Mouse (Mus musculus) small intestine, adult 2 months (tissue): ENCODE data around the gene Nup155.

Experiments
- CTCF ChIP-seq: fragments of 200-500 bp; IDR thresholded peaks from 2 replicates; pipeline ENCODE4 v1.5.1; 2012; ENCODE audit warnings: low read depth, mild to moderate bottlenecking, control low read depth, inconsistent platforms, low read length, moderate library complexity, mixed read lengths; ENCODE audit not compliant: insufficient replicate concordance, insufficient read length; ENCODE audit errors: extremely low read depth
- POLR2A ChIP-seq: fragments of 200-500 bp; IDR thresholded peaks from 2 replicates; pipeline ENCODE4 v1.6.1; 2012; ENCODE audit warnings: low read depth, mild to moderate bottlenecking, control low read depth, inconsistent platforms, low read length, moderate library complexity

DNA sequence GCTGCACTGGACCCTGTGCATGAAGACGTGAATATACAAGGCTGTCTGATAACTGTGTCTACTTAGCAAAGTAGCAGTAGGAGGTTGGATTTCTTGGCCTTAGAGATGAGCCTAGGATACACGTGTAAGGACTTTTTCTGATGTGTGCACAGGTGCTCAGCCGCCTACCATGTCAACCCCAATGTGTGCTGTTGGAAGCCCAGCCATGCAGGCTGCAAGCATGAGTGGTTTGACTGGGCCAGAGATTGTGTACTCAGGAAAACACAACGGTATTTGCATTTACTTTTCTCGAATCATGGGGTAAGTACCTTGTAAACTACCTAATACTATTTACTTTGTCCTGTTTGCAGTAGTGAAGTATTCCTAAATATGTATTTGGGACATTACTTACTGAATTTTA is 26.5 kb downstream of the Nup155 start:
- TF ChIP-seq POLR2A (no peak), CTCF (no peak)
